Mouse (Mus musculus) left cerebral cortex, adult 9 months (tissue): ENCODE data around the gene Cars.
A peak's percentile ranks its signal among the peaks of the same experiment; 100 is the strongest.
"Not testable (repeated sequence)": the region's sequence is repeated elsewhere in the genome, so short reads cannot be mapped to it uniquely, and the experiment has no call there.

Experiments used
- DNase-seq, 2 experiments: peaks; one replicate each; pipeline ENCODE4 v3.0.0; 2022; ENCODE audit warnings: low spot score in 2 of 2

Gene Cars

GRCm38 (mm10) chr7:143587586-143587985, 12.3 kb downstream of the Cars start:
- DNase-seq = no peak

- DNase-seq = peak in 1 of 2 experiments; percentile 54
Measured at GRCm38 (mm10) chr7:143583956-143584355, 15.9 kb downstream of the Cars start.

GRCm38 (mm10) chr7:143583025-143583424, 16.9 kb downstream of the Cars start:
- no peak for DNase-seq

- DNase-seq = no peak
Measured at GRCm38 (mm10) chr7:143575751-143576150, 24.1 kb downstream of the Cars start.

- no peak for DNase-seq
Measured at GRCm38 (mm10) chr7:143565648-143566039, 34.2 kb downstream of the Cars start.

- no peak for DNase-seq
Measured at GRCm38 (mm10) chr7:143565015-143565647, 34.8 kb downstream of the Cars start.

GRCm38 (mm10) chr7:143563787-143564186, 36.1 kb downstream of the Cars start:
- no peak for DNase-seq

GRCm38 (mm10) chr7:143557616-143558015, 42.3 kb downstream of the Cars start:
- DNase-seq = no peak

- peak in 1 of 2 experiments; percentile 25 for DNase-seq
Measured at GRCm38 (mm10) chr7:143556964-143557610, 42.8 kb downstream of the Cars start.

GRCm38 (mm10) chr7:143549588-143550220, 50.2 kb downstream of the Cars start:
- no peak for DNase-seq

GRCm38 (mm10) chr7:143548976-143549457, 50.9 kb downstream of the Cars start, which contains the start of gene Nap1l4:
Gene Nap1l4, minus strand, starts transcription at chr7:143549106.
- DNase-seq = peak; percentile 99 to 100

GRCm38 (mm10) chr7:143548231-143548961, 51.5 kb downstream of the Cars start:
- DNase-seq = peak; percentile 20 to 40

GRCm38 (mm10) chr7:143546554-143546953, 53.3 kb downstream of the Cars start:
- DNase-seq = no peak

- DNase-seq = no peak
Measured at GRCm38 (mm10) chr7:143544368-143544767, 55.5 kb downstream of the Cars start.

GRCm38 (mm10) chr7:143538671-143539070, 61.2 kb downstream of the Cars start:
- no peak for DNase-seq

- not testable (repeated sequence) for DNase-seq
Measured at GRCm38 (mm10) chr7:143538229-143538628, 61.7 kb downstream of the Cars start.

- no peak for DNase-seq
Measured at GRCm38 (mm10) chr7:143536251-143536650, 63.6 kb downstream of the Cars start.

GRCm38 (mm10) chr7:143533284-143533683, 66.6 kb downstream of the Cars start:
- DNase-seq = no peak

- no peak for DNase-seq
Measured at GRCm38 (mm10) chr7:143532410-143532809, 67.5 kb downstream of the Cars start.

- no peak for DNase-seq
Measured at GRCm38 (mm10) chr7:143519333-143519732, 80.6 kb downstream of the Cars start.

- DNase-seq = no peak
Measured at GRCm38 (mm10) chr7:143514416-143514768, 85.5 kb downstream of the Cars start.

GRCm38 (mm10) chr7:143513763-143514415, 86.0 kb downstream of the Cars start:
- peak in 1 of 2 experiments; percentile 14 for DNase-seq
